Mouse (Mus musculus) hindlimb bud, embryonic 11.5 days (tissue): ENCODE data around the gene Btbd9.

ENCODE experiments used
- DNase-seq: peaks from one replicate; pipeline ENCODE4 v3.0.0-alpha.2; 2012; ENCODE audit warnings: low read depth, low spot score; ENCODE audit errors: extremely low spot score

Btbd9 gene

DNA sequence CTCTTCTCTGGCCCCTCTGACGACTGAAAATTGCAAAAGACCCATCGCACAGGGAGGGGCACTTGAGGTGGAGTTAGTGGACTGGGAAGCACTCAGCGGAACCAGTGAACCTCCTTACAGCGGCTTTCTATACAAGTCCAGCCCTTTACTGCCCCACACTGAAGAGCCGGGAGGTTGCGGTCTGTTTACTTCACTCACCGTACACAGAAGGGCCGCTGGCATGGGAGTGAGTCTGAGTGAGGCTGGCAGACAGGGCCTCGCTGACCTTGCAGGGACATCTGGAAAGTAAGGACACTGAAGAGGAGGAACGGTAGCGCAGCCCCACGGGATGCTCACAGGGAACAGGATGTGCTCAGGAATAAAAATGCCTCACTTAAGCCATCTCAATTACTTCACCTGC is 120.0 kb downstream of the Btbd9 start:
- no peak for DNase-seq

DNA sequence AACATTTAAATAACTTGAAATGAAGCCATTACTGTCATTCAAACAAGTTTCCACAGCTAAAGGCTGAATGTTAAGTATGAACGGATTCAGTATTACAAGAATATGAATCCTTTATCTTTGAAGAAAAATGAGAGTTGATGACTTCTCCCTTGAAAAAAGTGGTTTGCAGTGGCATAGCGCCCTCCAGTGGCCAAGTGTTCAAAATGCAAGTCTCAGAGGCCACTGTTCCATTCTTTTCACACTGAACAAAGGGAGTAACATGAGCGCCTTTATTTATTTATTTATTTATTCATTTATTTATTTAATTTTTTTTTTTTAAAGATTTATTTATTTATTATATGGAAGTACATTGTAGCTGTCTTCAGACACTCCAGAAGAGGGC is 121.4 kb downstream of the Btbd9 start:
- peak; percentile 70 for DNase-seq

- no peak for DNase-seq
Measured at GRCm38 (mm10) chr17:30454155-30454861, 122.0 kb downstream of the Btbd9 start.

GRCm38 (mm10) chr17:30453272-30453671 is 123.0 kb downstream of the Btbd9 start:
- DNase-seq = no peak

GRCm38 (mm10) chr17:30452363-30452762 is 123.9 kb downstream of the Btbd9 start:
- DNase-seq = no peak

- DNase-seq = no peak
Measured at GRCm38 (mm10) chr17:30448562-30448961, 127.7 kb downstream of the Btbd9 start.

DNA sequence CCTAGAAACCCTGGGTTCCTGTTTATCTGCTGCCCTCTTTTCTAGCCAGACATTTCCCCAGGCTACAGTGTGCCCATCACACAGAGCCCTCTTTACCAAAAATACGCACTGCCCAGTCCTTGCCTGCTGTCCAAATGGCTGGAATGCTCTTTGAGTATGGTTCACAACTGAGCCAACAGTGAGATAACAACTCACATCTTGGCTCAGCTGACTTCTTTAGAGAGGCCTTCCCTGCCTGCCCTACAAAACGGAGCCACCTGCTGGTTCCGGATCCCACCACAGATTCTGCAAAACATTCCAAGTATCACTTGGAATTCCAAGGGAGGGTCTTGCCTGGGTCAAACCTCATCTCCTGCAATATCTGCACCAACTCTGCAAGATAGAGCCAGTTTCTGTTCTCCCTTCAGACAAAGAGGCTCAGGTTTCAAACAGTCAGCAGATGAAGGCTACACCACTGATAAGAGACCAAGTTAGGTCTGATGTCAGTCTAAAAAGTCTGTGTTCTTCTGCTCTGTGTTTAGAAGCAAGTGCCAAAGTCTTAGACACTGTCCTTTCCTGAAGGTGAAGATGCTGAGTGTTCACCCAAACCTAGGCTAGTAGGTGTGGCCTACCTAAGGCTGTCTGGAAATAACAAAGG is 130.4 kb downstream of the Btbd9 start:
- no peak for DNase-seq

- DNase-seq = no peak
Measured at GRCm38 (mm10) chr17:30439702-30440101, 136.6 kb downstream of the Btbd9 start.

DNA sequence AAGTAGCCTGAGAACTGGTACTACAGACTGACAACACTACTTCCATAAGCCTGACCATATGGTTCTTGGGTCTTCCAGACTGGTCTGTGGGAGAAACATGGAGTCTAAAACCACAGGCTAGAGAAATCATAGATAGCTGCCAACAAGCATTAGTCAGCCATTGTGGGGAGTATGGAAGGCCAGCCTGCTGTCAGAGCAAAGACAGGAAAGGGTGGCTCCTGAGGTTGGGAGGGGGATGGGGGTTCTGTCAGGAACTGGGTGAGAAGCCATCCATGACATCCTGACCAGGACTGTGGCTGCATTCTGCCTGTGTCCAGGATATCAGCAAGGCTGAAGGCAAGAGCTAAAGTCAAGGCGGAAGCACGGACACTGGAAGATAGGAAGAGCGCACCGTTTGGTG is 137.5 kb downstream of the Btbd9 start:
- DNase-seq = no peak

- DNase-seq = no peak
Measured at GRCm38 (mm10) chr17:30436021-30436461, 140.2 kb downstream of the Btbd9 start.

- DNase-seq = no peak
Measured at GRCm38 (mm10) chr17:30435478-30435877, 140.8 kb downstream of the Btbd9 start.

DNA sequence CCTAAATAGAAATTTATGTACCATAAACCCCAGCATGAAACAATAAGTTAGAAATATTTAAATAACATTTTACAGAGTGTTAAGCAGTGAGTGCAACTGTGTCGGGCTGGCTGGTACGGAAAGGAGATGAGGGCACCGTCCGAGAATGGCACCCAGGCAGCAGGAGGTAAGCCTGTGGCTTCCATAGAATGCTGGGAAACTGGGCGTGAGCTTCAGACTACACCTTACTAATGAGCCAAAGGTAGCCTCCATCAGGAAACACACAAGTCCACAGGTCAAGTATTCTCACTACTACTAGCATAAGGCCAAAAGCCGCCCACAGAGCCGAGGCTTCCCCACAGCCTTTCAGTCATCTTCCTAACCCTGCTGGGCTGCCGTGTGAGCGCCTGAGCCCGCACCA is 144.2 kb downstream of the Btbd9 start:
- no peak for DNase-seq

DNA sequence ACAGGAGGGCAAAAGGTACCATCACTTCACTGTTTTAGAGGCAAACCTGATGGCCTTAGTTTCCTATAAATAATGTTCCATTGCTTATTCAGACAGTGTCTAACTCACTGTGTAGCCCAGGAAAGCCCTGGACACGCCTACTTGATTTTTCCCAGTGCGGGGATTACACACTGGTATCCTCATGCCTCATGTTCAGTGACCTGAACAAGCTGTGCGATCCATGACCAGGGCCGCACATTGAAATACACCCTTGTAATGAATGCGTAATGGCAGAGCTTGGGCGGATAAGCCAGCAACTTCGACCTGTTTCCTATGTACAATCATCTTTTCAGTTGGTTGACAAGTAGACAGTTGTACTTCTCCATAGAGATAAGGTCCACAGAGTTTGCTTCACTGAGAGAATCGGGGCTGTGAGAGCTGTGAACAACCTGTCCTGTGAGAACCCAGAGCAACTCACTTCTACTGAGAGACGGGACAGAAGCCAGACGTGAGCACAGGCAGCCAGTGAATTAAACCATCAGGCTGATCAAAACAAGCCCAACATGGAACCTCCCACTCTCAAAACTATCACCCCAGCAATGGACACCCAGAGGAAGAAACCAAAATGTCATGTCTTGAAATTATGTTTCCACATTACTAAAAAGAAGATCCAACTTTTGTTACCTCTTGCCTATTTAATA is 145.2 kb downstream of the Btbd9 start:
- no peak for DNase-seq

DNA sequence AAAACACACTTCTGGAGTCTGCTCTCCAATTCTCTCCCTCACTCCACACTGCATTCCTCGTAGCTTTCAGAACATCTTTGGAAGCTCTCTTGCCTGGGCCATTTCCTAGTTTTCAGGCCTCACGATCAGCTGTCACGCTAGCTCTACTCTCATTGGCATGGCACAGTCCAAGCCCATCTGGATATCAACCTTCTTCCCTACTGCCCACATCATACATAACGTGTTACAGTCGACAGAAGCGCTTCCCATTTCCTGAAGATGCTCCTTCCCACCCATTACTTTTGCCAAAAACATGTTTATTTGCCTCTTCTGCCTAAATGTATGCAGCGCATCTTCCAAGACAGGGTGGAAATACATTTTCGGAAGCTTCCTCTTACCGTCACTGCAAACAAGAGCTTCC is 147.6 kb downstream of the Btbd9 start:
- DNase-seq = no peak

GRCm38 (mm10) chr17:30423256-30423852 is 152.9 kb downstream of the Btbd9 start:
- no peak for DNase-seq

DNA sequence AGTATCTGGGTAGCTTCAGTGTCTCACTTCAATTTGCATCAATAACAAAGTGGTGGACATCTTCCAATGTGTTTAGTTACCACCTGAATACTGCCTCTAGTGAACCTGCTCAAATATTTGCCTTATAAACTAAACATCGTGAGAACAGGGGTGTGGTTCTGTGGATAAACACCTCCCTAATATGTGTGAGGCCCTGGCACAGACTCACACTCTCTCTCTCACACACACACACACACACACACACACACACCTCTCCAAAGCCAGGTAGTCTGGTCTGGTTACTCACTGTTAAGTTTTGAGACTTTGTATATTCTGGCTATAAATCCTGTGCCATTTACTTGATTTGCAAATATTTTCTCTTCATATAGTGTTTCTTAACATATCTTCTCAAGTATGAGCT is 154.0 kb downstream of the Btbd9 start:
- DNase-seq = no peak

- no peak for DNase-seq
Measured at GRCm38 (mm10) chr17:30421256-30421655, 155.0 kb downstream of the Btbd9 start.

- no peak for DNase-seq
Measured at GRCm38 (mm10) chr17:30419494-30419893, 156.8 kb downstream of the Btbd9 start.

GRCm38 (mm10) chr17:30418510-30418909 is 157.8 kb downstream of the Btbd9 start:
- DNase-seq = no peak

- no peak for DNase-seq
Measured at GRCm38 (mm10) chr17:30417106-30417505, 159.2 kb downstream of the Btbd9 start.

DNA sequence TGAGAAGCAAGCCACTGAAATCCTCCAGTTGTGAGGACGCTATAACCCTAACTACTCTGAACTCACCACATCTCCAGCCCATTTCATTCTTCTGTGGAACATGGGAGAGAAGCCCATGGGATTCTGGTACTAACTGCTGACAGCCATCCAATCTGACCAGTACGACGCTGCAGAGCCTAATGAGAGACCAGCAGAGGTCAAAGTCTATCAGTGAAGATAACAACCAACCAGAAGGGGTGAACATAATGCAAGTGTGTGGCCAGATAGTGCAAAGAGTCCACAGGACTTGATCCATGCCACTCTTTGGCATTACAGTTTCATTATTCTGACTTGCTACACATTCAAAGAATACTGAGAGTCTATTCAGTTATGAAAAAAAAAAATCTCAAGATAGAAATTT is 160.6 kb downstream of the Btbd9 start:
- no peak for DNase-seq

DNA sequence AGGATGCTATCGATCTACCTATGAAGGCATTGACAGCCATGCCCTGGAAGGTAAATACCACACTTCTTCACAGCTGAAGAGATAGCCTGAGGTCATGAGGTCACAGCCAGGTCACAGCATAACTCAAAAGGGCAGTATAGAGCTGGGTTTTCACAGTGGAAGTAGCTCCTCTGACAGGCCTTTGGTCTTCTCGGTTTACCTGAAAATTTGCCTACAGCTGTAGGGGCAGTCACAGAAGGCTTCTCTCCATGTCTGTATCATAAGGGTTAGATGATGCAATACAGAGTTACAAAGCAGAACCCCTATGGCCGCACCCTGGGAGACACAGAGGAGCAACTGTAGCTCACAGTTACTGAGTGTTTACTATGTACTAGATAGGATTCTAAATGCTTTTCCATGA is 163.3 kb downstream of the Btbd9 start:
- no peak for DNase-seq
